Mouse (Mus musculus) adrenal gland, postnatal 14 days (tissue): Measurements from ENCODE around the gene Adcy9. TPM values are rescaled to one million over a fixed set of nuclear protein-coding genes. Genes with fewer than 3 reads are reported as not detected.

ENCODE experiments used
- DNase-seq: peaks from one replicate; pipeline ENCODE4 v3.0.0; 2021; ENCODE audit warnings: mixed read lengths
- long read RNA-seq, 2 experiments: library from polyadenylated mRNA; stranded (forward); transcript quantifications; one replicate each; pipeline ENCODE4 v2.0.0; 2021
- total RNA-seq: library from RNA; stranded (reverse); gene quantifications from 2 replicates; pipeline ENCODE4 v1.2.3, GENCODE M21; 2021

The Adcy9 gene
- 36.1 and 38.7 TPM in 2 replicates for total RNA-seq
- long read RNA-seq, experiment 1, full-length matches to known transcripts = 5 of 16 reads
- long read RNA-seq, experiment 1, partial matches to known transcripts = 4 of 16 reads
- long read RNA-seq, experiment 1, other reads (novel, unspliced or antisense) = 7 of 16 reads
- long read RNA-seq, experiment 2, full-length matches to known transcripts = 3 of 5 reads
- long read RNA-seq, experiment 2, partial matches to known transcripts = 0 of 5 reads
- long read RNA-seq, experiment 2, other reads (novel, unspliced or antisense) = 2 of 5 reads

GRCm38 (mm10) chr16:4420298-4421054 lies at the start of gene Adcy9:
Gene Adcy9 (minus strand): TSS chr16:4420498.
- DNase-seq = peak; percentile 96

GRCm38 (mm10) chr16:4469599-4470352 lies 49.5 kb upstream of the Adcy9 start:
- peak; percentile 41 for DNase-seq

DNA sequence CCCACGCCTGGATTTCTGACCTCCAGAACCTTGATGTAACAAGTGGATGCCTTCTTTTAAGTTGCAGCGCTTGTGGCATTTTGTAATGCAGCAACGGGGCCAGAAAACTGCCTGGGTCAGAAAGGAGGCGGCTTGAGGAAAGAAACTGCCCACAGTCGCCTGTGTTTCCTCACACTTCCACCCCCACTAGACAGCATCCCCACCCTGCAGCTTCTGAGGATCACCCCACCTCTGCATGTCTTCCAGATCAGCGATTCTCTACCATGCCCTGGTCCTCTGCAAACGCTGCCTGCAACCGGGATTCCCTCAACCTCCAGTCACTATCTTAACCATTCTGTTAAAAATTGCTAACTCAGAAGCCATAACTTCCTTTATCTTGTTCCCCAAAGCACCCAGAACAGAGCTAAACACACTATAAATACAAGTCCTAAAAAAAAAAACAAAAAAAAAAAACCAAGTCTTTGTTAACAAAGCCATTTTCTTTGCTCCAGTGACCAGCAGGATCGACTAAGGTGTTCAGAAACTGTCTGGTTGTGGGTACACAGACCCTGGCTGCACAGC lies 44.3 kb upstream of the Adcy9 start:
- DNase-seq = peak; percentile 21

GRCm38 (mm10) chr16:4457927-4458326 lies 37.6 kb upstream of the Adcy9 start:
- no peak for DNase-seq

DNA sequence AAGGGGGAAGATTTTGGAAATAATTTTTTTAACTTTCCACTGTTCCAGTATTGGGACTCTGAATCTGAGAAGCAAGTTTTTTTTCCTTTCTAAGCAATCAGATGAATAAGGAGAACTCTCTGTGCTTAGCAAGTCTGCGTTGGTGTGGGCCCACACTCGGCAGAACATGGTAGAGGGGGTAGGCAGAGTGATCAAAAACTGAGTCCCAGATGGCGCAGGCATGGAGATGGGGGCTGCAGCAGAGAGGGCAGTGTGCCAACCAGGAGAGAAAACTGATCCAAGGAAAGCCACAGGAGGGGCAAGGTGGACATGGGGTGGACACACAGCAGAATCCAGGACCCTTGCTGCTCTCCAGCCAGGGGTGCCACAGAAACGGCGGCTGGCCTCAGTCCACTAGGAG lies 36.1 kb upstream of the Adcy9 start:
- no peak for DNase-seq

GRCm38 (mm10) chr16:4455693-4456092 lies 35.4 kb upstream of the Adcy9 start:
- DNase-seq = no peak

DNA sequence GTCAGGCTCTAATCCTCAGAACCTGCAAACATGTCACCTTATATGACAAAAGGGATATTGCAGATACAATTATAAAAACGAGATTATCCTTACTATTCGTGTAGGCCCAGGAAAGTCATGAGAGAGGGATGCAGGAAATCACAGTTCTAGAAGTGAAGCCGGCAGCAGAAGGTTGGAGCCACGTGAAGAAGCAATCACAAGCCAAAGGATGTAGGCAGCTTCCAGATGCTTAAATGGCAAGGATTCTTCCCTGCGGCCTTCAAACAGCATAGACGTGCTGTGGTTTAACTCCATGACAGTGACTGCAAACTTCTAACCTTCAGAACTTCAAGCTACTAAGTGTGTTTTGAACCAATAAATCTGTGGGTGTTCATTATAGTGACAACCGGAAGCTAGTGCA lies 34.3 kb upstream of the Adcy9 start:
- no peak for DNase-seq

DNA sequence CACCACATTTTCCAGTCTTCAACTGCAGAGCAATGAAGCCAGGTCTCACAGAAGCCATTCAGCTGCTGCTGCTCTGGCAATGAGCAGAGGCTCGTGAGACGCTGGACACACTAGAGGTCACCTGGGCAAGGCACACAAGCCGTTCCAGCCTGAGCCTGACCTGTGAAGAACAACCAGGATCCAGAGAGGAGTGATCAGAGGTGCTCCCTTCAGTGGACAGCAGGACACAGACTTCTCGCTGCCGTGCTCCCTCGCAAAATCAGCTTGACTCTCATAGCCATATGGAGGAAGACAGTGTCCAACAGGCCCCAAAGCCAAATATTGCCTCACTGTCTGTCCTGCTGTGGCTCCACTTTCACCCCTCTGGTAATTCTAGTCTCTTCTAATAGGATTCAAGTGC lies 29.1 kb upstream of the Adcy9 start:
- no peak for DNase-seq

DNA sequence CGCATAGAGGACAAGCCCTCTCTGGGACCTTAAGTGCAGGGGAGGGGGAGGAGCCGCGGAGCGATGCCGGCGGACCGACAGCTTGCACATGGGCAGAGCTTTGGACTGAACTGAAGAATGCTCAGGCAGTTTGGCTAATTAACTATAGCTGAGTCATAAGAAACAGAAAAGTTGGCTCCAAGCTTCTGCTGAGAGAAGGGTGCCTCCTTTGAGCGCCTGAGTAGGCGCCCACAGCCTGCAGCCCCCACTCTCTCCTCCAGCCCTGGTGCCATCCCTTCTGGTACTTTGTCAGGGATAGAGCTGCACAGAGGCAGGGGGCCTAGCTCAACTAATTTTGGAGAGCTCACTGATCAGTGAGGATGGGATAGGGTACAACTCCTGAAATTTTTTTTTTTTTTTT lies 27.9 kb upstream of the Adcy9 start:
- DNase-seq = peak; percentile 26

DNA sequence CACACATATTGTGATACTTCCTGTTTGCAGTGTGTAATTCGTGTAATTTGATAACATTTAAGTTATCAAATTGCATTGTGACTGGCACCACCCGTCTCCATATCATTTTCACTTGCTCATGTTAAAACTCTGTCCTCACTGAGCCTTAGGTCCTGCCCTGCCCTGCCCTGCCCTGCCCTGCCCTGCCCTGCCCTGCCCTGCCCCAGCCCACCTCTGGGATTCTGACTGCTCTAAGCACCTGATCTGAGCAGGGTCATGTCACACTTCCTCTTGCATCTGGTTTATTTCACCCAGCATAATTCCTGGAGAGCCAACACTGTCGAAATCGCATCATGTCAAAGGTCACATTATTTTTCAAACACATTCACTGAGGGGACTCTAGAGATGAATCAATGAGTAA lies 26.1 kb upstream of the Adcy9 start:
- no peak for DNase-seq

DNA sequence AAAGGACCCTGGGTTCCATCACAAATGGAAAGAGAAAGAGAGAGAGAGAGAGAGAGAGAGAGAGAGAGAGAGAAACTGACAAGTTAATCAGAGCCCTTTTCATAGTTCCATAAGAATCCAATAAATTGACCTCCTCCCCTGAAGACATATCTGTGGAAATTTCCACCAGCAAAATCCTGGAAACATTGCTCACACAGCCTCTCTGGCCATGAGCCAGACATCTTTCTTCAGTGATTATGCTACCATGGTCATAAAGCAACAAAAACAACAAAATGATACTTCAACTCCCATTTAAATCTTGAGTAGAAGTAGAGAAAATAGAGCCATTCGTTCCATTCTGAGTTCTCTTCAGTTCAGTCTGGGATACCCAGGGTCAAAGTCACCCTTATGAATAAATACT lies 24.1 kb upstream of the Adcy9 start:
- peak; percentile 21 for DNase-seq

DNA sequence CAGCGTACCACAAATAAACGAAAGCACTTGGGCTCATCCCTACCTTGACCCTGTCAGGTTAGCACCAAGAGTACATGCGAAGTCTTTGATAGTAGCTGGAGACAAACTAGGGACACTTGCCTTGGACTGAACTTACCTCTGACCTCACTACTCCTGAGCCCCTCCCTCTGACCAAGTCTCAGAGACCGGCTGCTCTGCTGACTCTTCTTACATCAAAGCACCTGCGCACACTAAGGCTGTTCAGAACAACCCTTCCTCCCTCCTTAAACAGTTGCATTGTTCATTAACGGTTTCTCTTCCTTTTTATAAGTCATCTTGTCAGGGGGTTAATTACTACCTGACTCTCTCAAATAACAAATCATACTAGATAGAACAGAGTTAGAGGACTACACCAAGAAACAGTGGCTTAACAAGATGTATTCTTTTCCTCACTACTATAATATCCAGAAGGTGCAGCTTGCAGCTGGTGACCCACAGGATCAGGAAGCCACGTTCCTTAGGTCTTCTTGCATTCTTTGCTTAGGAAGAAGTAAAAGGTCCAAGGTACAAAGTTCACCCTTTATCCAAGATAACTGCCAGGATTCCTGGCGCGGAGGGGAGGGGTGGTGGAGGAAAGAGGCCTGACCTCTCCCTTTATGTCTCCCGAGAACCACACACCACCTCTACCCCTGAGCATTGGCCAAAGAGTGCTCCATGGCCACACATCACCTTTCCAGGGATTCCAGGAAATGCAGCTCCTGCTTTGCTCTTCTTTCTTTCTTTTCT lies 19.2 kb upstream of the Adcy9 start:
- DNase-seq = no peak

GRCm38 (mm10) chr16:4436738-4437137 lies 16.4 kb upstream of the Adcy9 start:
- peak; percentile 36 for DNase-seq

DNA sequence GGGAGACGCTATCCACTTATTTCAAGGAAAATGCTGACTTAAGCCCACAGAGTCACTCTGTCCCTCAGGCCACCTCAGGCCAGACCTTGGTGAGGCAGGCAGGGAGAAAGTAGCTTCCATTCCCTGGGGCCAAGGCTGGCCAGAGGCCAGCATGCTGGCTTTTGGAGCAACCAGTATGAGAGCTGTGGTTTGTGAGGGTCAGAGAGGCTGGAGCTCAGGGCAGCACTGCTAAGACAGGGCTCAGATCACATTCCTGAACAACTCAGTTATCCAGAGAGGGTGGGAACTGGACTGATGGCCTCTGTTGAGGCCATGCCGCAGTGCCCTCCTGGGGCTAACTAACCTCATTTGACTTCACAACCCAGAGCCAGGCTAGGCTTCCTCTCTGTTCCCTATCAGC lies 15.1 kb upstream of the Adcy9 start:
- peak; percentile 79 for DNase-seq

DNA sequence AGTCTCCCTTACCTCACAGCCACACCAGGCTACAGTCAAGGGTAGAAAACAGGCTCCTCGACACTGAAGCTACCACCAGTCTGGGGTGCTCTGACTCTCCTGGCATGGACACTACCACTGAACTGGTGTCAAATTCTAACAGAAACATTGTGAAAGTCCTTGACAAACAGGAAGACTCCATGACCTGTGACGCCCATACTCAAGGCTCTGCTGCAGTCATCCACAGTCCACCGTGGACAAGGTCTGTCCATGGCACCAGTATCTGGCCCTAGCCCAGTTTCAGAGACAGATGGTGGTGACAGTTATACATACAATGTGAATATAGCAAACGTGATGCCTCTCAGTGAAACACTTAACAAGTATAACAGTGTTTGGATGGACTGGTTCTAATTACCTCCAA lies 11.5 kb upstream of the Adcy9 start:
- peak; percentile 51 for DNase-seq

DNA sequence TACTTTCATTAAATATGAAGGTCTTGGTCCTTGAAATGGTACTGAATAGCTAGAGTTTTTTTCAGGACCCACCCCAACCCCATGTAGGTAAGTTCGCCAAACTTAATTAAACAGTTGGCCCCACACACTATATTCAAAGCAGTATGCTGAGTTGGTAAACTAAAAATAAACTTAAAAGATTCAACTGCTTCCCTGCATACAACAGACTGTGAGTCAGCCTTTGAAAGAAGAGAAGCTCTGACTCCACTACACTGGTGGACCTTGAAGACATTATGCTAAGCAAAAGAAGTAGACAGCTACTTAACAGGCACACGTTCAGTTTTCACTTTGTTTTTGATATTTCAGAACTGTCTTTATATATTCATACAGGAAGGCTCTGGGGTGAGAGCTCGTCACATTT lies 10.7 kb upstream of the Adcy9 start:
- DNase-seq = no peak

- DNase-seq = no peak
These were observed 9.9 kb upstream of the Adcy9 start for GRCm38 (mm10) chr16:4430232-4430631.

GRCm38 (mm10) chr16:4425658-4426234 lies 5.4 kb upstream of the Adcy9 start:
- DNase-seq = no peak

DNA sequence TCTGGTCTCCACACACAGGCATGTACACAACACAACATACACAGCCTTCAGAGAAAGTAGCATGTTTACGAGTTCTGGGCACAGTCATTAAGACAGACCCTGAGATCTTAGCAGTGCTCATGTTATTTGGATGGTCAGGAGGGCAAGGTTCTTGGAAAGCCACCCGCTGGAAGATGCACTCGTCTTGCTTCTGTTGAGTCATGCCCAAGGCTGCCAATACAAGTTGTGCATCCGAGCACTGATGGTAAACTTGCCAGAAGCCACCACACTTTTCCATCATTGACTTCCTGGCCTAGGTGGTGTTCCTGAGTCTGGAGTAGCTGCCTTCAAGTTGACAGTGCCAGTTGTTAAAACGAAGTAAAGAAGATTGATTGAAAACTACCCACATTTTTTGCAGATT lies 3.3 kb upstream of the Adcy9 start:
- DNase-seq = no peak

DNA sequence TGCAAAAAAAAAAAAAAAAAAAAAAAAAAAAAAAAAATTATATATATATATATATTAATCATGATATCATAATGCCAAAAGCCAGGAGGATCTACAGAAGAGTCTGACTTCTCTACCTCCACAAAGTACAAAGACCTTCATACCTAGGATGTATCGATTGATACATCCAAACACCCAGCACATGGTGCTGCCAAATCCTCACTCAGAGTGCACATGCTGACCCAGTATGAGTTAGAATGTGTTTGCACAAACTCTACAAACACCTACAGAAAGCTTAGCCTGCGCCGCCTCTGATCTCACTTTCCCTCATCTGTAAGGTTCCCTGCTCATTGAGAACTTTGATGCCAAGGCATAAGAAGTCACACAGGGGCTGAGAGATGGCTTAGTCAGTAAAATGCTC lies 2.7 kb upstream of the Adcy9 start:
- DNase-seq = no peak

- peak; percentile 75 for DNase-seq
These were observed 576 bp downstream of the Adcy9 start for GRCm38 (mm10) chr16:4419546-4420297.
